Mouse (Mus musculus): ENCODE measurements around the gene Arid1b.

- TF ChIP-seq CTCF (conservative IDR thresholded peaks at IDR 0.05 in 1 of 2, IDR thresholded peaks at IDR 0.05 in 1 of 2; ENCODE audit: low read depth in 2 of 2, low read length in 2 of 2) (no peak), POLR2A (IDR thresholded peaks at IDR 0.05; ENCODE audit: low read depth, low read length) (no peak), EP300 (IDR thresholded peaks at IDR 0.05; ENCODE audit: low read length) (no peak), ETS1 (conservative IDR thresholded peaks at IDR 0.05; ENCODE audit: low read depth, low read length) (no peak), MEF2A (IDR thresholded peaks at IDR 0.05; ENCODE audit: borderline replicate concordance, low read depth, low read length) (no peak), MYC (IDR thresholded peaks at IDR 0.05; ENCODE audit: low read depth, low read length) (no peak), PAX5 (IDR thresholded peaks at IDR 0.05; ENCODE audit: low read length) (no peak), E2F4 (IDR thresholded peaks at IDR 0.05; ENCODE audit: insufficient replicate concordance, low read depth, low read length) (no peak), JUND (conservative IDR thresholded peaks at IDR 0.05; ENCODE audit: low read depth, low read length) (no peak), UBTF (IDR thresholded peaks at IDR 0.05; ENCODE audit: low read depth, low read length) (peak; percentile 38), USF1 (IDR thresholded peaks at IDR 0.05; ENCODE audit: low read depth, low read length) (no peak), BHLHE40 (IDR thresholded peaks at IDR 0.05; ENCODE audit: low read depth, low read length) (no peak), USF2 (conservative IDR thresholded peaks at IDR 0.05; ENCODE audit: low read depth, low read length) (no peak)
Measured at GRCm38 (mm10) chr17:4994813-4995560, 855 bp downstream of the Arid1b start.

All from CH12.LX (cell line).